Mouse (Mus musculus): ENCODE measurements around the gene Ap1b1.
"Not testable (repeated sequence)": the region's sequence is repeated elsewhere in the genome, so short reads cannot be mapped to it uniquely, and the experiment has no call there.

Ap1b1 gene

GRCm38 (mm10) chr11:5062860-5063505 is 76.4 kb downstream of the Ap1b1 start:
- DNase-seq, result no peak

GRCm38 (mm10) chr11:5063561-5064281 is 77.1 kb downstream of the Ap1b1 start:
- no peak for DNase-seq

GRCm38 (mm10) chr11:5064282-5065055 is 77.8 kb downstream of the Ap1b1 start:
- DNase-seq, result no peak

GRCm38 (mm10) chr11:5065056-5065821 is 78.6 kb downstream of the Ap1b1 start, which contains the start of gene Gas2l1:
TSS of gene Gas2l1 (minus strand) at chr11:5065327.
- DNase-seq, result peak; percentile 30 to 43

GRCm38 (mm10) chr11:5067063-5067462 is 80.4 kb downstream of the Ap1b1 start:
- DNase-seq, result no peak

- no peak for DNase-seq
Observed at GRCm38 (mm10) chr11:5068126-5068971, 81.7 kb downstream of the Ap1b1 start.

- no peak for DNase-seq
Observed at GRCm38 (mm10) chr11:5074882-5075281, 88.3 kb downstream of the Ap1b1 start.

GRCm38 (mm10) chr11:5075760-5076159 is 89.1 kb downstream of the Ap1b1 start:
- DNase-seq, result no peak

GRCm38 (mm10) chr11:5076843-5077242 is 90.2 kb downstream of the Ap1b1 start:
- DNase-seq, result not testable (repeated sequence)

GRCm38 (mm10) chr11:5089147-5089546 is 102.5 kb downstream of the Ap1b1 start:
- DNase-seq, result no peak

- no peak for DNase-seq
Observed at GRCm38 (mm10) chr11:5091706-5092105, 105.1 kb downstream of the Ap1b1 start.
